Mouse (Mus musculus): ENCODE results near the gene Pex5l.

The Pex5l gene

GRCm38 (mm10) chr3:33142901-33143461, at the start of gene Pex5l:
TSS of gene Pex5l (minus strand) at chr3:33143247.
- no peak for DNase-seq (ENCODE audit: low spot score in 2 of 2)

GRCm38 (mm10) chr3:33165186-33165585, 22.1 kb upstream of the Pex5l start:
- no peak for DNase-seq (ENCODE audit: low spot score in 2 of 2)

- no peak for DNase-seq (ENCODE audit: low spot score in 2 of 2)
These were observed 20.8 kb upstream of the Pex5l start for GRCm38 (mm10) chr3:33163821-33164220.

GRCm38 (mm10) chr3:33143592-33143991, 545 bp upstream of the Pex5l start:
- no peak for DNase-seq (ENCODE audit: low spot score in 2 of 2)

- no peak for DNase-seq (ENCODE audit: low spot score in 2 of 2)
These were observed 649 bp downstream of the Pex5l start for GRCm38 (mm10) chr3:33142398-33142797.

DNA sequence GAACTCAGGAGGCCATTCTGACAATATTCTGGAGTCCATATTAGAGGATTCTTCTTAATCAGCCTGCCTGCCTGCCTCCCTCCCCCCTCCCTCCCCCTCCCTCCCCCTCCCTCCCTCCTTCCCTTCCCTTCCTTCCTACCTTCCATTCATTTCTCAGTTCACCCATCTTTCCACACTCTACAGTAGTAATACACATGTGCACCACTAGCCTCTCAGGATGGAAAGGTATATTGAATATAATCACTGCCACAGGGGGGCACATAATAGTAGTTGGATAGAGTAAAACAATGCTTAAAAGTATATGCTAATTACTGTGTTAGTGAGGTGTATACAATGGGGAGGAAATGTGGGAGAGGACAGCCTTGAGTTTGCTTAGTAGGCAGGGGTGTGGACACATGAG, 13.1 kb downstream of the Pex5l start:
- no peak for DNase-seq (ENCODE audit: low spot score in 2 of 2)

GRCm38 (mm10) chr3:33124796-33125195, 18.3 kb downstream of the Pex5l start:
- DNase-seq (ENCODE audit: low spot score in 2 of 2), result no peak

DNA sequence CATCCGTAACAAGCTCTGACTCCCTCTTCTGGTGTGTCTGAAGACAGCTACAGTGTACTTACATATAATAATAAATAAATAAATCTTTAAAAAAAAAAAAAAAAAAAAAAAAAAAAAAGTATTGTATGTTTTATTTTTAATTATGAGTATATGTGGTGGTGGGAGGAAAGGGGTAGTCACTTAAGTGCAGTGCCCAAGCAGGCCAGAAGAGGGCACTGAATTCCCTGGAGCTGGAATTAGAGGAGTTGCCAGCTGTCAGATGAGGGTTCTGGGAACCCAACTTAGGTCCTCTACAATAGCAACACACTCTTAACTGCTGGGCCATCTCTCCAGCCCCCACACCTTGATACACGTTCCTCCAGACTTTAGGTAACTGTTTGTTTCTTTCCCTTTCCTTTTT, 37.3 kb downstream of the Pex5l start:
- no peak for DNase-seq (ENCODE audit: low spot score in 2 of 2)

DNA sequence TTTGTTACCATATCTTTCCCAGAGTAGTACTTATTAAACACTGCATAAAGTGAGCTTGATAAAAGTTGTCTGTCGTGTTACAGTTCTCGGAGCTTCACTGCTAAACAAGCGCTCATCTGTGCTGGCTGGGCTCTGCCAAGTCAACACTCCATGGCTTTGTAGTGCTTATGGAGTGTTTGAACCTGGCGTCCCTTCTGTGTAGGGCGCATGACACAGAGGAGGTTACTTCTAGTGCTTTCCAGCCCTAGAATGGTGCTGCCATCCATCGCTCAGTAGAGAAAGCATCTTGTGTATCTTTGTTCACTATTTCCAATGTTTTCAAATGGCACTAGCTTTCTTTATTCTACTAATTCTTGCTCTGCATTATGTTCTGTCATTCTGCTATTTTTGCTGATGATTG, 39.5 kb downstream of the Pex5l start:
- DNase-seq (ENCODE audit: low spot score in 2 of 2), result no peak

- DNase-seq (ENCODE audit: low spot score in 2 of 2), result no peak
These were observed 44.3 kb downstream of the Pex5l start for GRCm38 (mm10) chr3:33098550-33099295.

GRCm38 (mm10) chr3:33093646-33094045, 49.4 kb downstream of the Pex5l start:
- DNase-seq (ENCODE audit: low spot score in 2 of 2), result no peak

- DNase-seq (ENCODE audit: low spot score in 2 of 2), result no peak
These were observed 53.0 kb downstream of the Pex5l start for GRCm38 (mm10) chr3:33090001-33090400.

DNA sequence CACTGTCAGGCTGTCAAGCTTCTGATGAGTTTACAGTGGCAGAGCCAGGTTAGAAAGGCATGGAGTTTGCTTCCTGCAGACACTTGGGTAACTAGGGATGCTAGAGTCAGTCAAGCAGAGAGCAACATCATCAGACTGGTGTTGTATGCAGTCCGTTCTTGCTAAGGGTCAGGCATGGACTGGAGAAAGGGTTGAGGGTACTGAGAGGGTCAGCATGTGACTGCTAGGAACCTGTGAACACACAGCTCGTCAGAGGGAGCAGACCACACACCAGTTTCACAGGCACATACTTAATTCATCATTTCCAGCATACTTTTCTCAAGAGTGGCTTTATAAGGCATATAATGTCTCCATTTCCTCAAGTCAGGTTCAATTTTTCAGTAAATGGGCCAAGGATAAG, 53.6 kb downstream of the Pex5l start:
- DNase-seq (ENCODE audit: low spot score in 2 of 2), result no peak

GRCm38 (mm10) chr3:33088276-33088675, 54.8 kb downstream of the Pex5l start:
- DNase-seq (ENCODE audit: low spot score in 2 of 2), result no peak

GRCm38 (mm10) chr3:33082806-33083338, 60.2 kb downstream of the Pex5l start:
- no peak for DNase-seq (ENCODE audit: low spot score in 2 of 2)

DNA sequence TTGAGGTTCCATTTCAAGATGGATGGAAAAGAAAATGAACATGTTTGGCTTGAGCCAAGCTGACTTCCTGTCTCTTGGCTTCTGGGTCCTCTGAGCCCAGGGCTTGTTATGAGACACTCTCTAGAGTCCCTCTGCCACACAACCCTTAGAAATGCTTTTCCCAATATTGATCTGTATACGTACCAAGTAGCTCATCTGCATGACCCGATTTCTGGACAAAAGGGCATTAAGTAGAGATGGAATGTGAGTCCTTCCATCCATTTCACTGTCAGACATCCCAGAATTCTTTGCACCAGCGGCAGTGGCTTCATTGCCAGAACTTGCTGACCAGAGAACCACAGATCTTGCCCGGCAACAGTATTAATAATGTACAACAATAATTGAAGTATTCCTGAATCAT, 61.3 kb downstream of the Pex5l start:
- no peak for DNase-seq (ENCODE audit: low spot score in 2 of 2)

- no peak for DNase-seq (ENCODE audit: low spot score in 2 of 2)
These were observed 63.4 kb downstream of the Pex5l start for GRCm38 (mm10) chr3:33079658-33080057.

GRCm38 (mm10) chr3:33079171-33079570, 63.9 kb downstream of the Pex5l start:
- DNase-seq (ENCODE audit: low spot score in 2 of 2), result no peak

- no peak for DNase-seq (ENCODE audit: low spot score in 2 of 2)
These were observed 67.4 kb downstream of the Pex5l start for GRCm38 (mm10) chr3:33075696-33076095.

DNA sequence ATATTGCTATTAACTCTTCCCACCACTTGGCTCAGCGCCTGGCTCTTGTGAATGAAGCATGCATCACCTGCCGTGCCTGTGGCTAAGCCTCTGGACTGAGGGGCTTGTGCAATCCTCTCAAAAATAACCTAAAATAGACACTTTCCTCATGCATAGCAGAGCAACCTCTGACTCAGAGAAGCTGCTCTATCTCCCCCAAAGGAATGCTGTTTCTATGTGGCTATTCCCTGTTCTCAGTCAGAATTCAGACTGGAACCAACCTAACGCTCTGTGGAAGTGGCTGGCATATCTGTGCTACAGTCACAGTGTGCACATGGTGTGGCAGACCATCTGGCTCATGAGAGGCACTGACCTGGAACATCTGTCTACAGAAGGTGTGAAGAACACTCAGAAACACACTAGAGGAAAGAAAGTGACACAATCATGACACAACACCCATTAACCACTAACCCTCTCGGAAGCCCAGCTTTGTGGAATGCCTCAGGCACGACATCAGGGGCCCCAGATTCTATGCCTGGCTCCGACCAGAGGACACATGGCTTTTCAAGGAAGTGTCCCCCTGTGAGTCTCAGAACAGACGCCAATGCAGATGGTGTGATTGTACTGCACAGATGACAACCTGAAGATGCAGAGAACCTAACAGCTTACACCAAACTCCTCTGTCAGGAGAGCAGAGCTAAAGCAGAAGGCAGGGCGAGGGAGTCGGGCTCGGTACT, 68.6 kb downstream of the Pex5l start:
- DNase-seq (ENCODE audit: low spot score in 2 of 2), result no peak

- no peak for DNase-seq (ENCODE audit: low spot score in 2 of 2)
These were observed 69.2 kb downstream of the Pex5l start for GRCm38 (mm10) chr3:33073905-33074265.

DNA sequence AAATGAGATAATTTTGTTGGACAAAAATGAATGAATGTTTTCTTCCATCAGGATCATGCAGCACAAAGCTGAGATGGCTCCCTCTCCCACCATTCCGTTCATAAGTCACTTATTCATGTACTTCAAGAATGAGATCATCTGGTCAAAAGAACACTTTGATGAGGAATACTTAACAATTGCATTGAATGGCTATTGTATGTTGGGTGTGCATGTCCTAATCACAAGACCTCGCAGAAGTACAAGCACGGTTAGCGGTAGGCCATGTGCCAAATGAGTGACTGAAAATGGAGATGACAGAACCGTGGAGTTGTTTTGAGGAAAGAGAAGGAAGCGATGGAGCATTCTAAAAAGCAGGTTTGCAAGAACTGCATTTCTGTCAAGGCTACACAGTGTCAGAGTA, 72.3 kb downstream of the Pex5l start:
- no peak for DNase-seq (ENCODE audit: low spot score in 2 of 2)

DNA sequence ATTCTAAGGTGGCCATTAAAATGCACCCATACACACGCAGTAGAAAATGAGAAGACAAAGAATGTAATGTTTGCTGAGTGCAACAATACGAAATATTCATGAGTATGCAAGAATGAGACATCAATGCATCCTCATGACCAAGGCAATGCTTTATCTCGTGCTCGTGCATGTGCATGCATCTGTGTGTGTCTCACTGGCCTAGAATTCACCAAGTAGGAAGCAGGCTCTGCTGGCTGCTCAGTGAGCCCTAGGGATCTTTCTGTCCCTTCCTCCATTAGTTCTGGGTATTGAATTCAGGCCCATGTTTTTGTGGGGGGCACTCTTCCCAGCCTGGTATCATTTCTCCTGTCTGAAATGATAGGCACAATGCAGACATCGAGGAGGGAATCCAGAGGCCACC, 74.9 kb downstream of the Pex5l start:
- no peak for DNase-seq (ENCODE audit: low spot score in 2 of 2)
